Mouse (Mus musculus): Measurements from ENCODE around the gene Snx29.

Gene Snx29

DNA sequence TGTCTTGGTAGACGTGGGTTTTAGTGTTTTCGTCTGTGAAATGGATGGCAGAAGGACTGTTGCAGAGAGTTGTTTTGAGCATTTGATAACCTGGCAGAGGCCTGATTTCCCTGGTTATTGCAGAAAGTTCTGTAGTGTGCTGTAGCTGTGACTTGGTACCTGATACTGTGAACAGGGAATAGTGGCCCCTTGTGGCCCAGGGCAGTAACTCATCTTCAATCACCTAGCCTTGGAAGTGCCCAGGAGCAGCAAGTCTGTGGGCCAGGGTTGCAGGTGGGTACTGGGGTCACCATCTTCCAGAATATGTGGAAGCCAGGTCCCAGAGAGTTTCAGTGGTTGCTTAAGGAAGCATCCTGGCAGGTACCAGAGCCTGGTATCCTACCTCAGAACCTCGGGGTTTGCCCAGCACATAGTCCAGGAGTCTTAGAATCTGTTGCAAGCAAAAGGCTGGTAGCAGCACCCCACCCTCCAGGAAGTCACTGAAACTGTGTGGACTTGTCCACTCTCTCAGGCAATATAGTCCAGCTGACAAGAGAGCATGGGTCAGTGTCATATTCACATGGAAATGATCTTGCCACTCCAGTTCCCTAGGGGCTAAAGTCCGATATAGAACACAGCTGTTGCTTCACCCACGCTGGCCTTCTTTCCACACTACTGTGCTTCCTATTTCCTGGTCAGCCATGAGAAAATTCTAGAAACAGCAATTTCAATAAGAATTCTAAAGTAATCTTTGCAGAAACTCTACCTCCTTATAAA is 281.1 kb downstream of the Snx29 start:
- peak; percentile 61 for DNase-seq

DNA sequence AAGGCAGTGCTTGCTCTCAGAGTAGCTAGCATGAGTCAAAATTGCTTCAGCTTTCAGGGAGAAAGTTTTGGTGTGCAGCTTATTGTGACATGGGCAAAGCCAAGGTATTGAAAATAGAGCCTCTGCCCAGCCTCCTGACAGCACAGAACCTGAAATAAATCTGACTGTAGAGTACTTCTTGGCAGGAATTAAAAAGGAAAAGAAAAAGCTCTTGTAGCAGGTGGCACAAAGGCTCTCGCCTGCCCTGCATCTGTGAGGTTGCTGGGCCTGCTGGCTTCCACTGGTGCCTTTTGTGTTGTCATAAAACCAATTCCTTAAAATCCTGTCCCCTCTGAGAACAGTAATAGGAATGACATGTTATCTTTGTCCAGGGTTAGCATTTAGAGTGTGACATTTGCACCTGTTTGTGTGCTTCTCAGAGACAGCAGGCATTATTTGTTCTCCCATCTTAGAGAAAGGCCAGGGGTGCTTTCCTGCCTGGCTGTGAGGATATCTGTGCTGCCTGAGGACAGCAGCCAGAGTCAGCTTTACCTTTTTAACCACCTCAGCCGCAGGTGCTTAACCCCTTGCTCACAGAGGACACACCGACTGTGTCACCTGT is 289.9 kb downstream of the Snx29 start:
- DNase-seq, result no peak

DNA sequence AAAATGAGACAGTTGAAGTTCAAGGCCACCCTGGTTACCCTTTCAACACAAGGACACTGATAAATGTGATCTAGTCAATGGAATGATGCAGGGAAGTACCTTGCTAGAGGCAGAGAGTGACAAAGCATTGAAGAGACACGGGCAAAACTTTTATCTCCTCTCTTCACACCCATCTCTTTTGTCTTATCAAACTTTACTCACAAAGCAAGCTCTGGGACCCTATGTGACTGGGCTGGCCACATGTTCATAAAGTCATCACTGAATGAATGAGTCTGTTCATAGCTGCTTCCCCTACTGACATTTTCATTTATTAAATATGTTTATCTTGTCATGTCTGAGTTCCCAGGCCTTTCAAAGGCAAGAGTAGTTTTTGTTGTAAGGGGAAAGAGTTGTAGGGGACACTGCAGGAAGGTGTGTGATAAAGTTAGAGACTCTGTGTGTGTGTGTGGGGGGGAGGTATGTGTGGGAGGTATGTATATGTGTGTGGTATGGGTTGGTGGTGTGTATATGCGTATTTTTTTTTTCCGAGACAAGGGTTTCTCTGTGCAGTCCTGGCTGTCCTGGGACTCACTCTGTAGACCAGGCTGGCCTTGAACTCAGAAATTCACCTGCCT is 291.8 kb downstream of the Snx29 start:
- no peak for DNase-seq

DNA sequence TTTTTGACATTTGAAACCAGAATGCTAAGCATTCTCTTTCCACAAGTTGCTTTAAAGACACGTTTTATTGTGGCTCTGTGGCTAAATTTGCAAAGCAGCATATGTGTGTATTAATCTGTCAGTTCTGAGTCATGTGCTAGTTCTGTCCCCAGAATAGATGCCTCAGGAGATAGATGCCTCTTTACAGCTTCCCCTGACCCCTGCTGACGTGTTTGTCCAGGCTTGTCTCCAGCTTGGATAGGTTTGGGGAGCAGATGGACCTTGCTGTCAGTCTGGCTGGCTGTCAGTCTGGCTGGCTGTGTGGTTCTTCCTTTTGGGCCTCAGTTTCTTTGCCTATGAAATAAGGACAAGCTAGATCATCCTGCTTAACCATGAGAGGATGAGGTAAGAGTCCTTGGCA is 292.9 kb downstream of the Snx29 start:
- no peak for DNase-seq

DNA sequence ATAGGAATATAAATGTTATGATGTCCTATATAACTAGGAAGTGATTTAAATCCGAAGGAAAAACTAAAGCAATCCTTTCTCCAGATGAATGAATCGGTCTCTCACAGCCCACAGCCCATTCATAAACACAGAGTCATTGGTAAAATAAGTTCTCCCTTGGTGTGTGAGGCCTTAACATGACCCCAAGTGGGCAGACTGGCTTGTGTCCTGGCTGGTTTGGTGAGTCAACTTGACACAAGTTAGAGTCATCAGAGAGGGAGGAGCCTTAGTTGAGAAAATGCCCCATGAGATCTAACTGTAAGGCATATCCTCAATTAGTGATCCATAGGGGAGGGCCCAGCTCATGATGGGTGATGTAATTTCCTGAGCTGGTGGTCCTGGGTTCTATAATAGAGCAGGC is 297.2 kb downstream of the Snx29 start:
- DNase-seq, result no peak

DNA sequence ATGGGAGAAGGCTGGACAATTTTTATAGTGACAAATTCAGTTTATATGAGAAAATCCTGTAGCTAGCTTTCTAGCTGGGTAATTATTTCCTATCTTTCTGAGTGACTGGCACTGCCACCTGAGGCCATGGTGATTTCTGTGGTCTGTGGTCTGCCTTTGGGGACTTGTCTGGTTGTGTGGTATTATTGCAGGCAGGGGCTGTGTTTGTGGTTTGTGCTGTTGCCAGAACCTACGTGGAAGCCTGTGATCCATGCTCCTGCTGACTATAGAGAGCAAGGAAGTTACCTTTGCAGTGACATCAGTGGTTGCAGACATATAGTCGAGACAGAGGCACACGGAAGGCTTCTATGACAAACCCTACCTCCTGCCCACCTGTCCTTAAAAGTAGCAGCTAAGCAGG is 298.3 kb downstream of the Snx29 start:
- no peak for DNase-seq

DNA sequence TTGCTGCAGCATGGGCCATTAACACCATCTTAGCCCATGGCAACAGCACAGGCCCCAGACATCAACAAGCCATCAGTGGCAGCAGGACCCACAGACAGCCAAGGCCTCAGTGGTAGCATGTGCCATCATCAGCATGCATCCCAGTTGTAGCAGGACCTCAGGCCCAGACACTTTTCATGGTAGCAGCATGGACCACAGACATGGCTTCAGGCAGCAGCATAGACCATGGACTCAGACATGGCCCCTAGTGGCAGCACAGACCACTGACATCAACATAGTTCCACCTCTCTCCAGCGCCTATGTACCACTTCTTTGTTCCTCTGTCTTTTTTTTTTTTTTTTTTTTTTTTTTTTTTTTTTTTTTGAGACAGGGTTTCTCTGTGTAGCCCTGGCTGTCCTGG is 299.0 kb downstream of the Snx29 start:
- DNase-seq, result no peak

DNA sequence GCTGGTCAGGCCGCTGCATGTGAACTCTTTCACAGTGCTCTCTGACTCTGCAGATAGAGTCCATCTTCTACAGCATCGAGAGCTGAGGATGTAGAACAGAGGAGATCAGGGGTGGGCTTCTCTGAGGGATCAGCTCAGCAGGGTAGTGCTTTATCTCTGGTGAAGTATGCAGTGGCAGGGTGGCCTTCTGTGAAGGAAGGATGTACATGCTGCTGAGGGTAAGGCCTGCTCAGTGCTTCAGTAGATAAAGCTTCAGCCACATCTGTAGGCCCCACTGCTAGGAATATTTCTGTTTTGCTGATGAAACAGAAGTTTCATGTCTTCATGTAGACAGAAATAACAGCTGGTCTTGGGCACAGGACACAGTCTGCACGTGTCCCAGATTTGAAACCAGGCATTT is 300.3 kb downstream of the Snx29 start:
- DNase-seq, result no peak

DNA sequence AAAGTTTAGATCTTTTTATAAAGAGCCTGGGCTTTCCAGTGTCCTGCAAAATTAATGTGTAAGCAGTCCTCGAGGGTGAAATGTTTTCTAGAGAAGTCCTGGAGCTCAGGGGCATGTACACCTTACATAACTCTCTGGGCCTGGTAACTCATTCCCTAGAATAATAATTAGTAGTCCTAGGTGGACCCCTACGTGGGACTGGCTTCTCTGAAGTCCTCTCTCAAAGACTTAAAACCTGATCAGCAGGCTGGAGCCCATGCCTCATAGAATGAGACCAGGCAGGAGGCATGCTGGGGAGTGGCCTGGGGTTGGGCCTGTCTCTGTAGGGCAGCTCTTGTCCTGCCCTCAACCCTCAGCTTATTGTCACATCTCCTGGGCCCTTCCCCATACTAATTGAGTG is 301.4 kb downstream of the Snx29 start:
- DNase-seq, result peak; percentile 87

DNA sequence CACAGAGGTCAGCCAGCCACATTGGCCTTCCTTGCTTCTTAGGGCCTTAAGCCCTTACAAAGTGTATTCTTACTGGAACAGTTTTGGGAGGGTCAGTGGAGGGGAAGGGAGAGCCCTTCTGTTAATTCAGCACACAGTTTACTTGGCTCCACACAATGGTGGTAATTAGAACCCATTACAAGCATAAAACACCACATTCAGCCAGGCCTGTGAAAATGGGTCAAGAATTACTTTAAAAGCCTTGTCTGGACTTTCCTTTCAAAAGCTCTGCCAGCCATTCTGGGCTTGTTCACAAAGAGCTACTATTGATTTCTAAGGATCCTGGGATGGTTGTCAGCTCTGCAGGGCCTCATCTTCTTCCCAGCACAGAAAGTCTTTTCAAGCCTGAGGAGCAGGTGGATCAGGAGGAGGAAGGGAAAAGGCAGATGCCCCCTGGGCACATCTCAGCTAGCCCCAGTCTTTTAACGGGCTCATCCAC is 303.3 kb downstream of the Snx29 start:
- no peak for DNase-seq

DNA sequence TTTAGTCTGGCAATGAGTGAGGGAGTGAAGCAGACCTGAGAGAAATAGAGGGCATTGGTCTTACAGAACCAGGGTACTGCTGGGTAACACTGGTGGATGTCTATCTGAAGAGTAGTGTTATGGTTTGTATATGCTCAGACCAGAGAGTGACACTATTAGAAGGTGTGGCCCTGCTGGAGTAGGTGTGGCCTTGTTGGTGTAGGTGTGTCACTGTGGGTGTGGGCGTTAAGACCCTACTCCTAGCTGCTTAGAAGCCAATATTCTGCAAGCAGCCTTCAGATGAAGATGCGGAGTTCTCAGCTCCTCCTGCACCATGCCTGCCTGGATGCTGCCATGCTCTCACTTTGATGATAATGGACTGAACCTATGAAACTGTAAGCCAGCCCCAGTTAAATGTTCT is 303.9 kb downstream of the Snx29 start:
- DNase-seq, result no peak

DNA sequence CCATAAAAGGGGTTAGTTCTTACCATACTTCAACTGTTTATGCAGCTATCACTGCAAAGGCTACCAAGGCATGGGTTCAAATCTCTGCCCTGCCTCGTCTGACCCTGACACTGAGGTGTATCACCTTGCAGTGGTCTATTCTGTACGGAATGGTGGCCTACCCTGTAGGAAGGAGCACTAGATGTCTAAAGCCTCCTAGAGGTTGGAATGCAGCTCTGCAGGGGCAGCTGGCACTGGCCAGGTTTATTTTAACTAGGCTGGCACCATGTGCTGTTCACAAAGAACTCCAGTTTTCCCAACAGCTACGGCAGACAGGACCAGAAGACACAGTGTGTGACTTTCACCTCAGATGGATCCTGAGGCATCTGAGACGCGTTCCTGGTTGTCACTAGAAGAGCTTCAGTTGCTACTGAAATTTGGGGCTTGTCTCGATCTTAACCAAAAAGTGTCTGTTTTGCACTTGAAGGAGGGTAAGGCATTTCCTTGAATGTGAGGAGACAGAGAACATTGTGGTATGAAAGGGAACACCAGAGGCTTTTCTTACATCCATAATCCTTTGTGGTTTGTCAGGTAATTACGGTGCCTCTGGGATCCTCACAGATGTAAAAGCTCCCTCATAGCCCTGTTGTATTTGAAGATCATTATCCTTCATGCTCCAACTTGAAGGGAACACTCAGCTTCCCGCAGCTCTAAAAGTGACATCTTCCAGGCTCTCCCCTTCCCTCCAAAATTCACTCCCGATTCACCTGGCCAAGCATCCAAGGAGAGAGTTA is 305.3 kb downstream of the Snx29 start:
- DNase-seq, result peak; percentile 76

DNA sequence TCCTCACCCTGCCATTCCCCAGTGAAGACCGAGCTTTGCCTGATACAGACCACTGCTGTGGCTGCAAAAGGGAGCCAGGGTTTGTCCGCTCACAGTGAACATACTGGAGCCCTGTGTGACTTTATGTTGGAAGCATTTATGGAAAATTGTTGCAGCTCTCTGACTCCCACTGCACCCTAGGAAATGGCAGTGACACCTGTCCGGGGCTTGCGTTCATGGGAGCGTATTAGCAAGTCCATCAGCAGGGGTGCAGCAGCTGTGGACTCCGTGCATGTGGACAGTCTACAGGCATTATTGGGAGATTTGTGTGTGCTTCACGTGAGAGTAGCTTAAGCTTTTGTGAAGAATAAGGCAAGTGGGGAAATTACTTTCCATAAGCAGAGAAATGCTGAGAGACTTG is 307.0 kb downstream of the Snx29 start:
- DNase-seq, result no peak

DNA sequence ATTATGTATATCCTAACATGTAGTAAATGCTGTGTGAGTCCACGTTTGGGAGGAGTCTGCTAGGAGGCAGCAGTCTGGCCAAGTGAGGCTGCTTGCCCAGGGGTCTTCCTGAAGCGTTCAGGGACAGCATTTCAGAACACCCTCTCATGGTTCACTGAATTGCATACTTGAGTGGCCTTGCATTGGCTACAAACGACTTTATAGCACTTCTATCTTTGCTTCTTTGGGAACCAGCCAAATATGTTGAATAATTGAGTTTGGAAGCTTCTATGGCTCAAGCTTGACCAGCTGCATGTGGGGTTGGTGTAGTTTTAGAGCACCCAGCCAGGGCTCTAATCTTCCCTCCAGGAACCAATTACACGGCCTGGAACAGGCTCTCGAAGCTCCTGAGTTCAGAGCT is 307.8 kb downstream of the Snx29 start:
- DNase-seq, result peak; percentile 40

DNA sequence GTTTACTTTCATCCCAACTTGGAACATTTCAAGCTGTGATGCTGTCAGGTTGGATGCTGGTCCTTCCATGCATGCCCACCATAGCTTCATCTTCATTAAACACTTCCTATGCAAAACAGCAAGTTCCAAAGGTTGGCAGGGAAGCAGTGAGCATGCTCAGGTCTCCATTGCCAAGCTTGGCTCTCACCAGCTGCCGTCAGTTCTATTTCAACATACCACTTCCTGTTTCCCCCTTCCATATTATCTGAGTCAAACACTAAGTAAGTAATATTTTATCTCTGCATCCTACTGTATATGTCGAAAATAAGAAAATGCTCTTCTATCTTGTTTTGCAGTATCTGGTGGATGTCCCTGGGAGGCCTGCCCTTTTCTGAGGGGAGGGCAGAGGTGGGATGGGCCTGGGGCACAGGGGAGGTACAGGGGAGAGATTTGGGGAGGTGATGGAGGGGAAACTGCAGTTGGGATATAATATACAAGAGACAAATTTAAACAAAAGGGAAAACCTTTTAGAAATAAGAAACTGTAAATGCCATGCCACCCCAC is 309.6 kb downstream of the Snx29 start:
- DNase-seq, result no peak

DNA sequence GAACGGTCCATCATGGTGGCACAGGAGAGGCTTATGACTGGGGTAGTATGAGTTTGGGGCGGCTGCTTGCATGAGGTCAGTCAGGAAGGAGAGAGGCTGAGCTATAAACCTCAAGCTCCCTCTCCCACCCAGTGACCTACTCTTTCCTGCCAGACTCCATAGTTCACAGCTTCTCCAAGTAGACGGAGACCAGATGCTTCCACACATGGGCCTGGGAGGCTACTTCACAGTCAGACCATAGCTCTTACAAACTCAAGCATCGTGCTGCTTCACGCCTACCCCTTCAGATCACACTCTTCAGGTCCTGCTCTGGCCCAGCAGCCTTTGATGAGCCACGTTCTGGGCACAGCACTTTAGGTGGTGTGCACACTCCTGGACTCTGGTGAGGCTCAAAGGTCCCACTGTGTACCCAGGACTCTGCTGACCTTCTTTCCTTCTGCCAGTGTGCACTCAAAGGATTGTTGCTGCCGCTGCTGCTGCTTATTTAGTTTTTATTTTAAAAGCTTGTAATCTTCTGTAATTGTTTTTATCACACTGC is 313.6 kb downstream of the Snx29 start:
- DNase-seq, result no peak

DNA sequence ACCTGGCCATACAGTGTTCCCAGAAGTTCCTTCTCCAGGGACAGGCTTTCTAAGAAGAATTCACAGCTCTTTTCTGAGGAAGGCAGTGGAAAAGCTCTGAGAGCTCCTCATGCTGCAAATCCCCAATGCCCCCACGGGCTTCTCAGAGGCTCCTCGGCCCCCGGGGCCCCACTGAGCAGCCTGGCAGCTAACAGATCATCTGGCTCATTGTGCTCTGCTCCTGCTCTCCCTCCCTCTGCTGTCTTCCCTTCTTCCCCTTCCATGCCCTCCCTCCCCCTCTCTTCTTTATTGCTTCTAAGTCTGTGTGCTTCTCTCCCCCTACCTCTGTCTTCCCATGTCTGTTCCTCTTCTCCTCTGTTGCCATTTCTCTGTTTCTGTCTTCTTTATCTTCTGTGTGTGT is 314.2 kb downstream of the Snx29 start:
- no peak for DNase-seq

DNA sequence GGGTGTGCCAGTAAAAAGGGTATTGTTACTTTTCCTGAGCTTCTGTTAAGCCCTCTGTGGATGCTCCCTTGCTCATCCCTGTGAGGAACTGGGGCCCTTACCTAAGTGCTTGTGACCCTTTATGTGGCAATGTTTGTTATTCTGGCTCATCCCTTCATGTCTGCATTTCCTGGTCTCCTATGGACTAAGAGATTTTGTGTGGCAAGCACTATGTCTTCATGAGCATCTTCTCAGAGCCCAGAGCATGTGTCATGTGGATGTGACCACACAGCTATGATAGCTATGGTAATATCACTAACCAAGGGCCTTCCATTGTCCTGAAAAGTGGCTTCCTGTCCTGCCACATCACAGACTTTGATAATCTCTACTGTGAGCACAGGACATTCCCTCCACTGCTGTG is 315.1 kb downstream of the Snx29 start:
- no peak for DNase-seq

DNA sequence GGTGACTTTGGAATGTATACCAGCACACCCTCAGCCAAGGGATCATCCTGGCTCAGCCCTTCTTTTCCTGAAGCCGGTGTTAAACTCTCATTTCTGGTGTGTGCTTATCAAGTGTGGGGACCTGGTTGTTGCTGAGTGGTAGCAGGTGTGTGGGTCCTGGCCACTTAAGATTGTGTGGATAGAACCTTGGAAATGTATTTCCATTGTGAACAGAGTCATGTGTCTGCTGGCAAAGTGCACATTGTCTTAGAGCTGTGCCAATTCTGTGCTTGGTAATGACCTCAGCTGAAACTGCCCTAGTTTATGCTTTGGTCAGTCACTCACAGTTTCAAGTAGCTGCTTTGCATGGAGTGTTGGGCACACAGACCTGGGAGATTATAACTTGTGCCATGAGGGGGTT is 316.0 kb downstream of the Snx29 start:
- DNase-seq, result no peak

DNA sequence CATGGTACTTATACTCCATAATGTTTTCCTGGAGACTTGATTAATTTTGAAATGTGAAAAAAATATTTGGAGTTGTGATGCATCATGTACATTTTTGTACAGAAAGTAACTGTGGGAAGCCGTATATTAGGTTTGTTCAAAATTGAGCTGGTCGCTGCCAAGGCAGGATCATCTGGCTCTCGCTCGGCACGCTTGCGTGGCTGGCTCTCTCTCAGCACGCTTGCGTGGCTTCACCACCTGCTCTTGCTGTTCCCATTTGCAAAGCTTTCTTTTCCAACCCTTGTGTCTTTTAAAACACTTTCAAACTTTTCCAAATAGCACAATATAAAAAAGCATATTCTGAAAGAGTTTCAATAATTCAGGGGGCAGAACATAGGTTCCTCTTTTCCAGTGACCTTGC is 317.2 kb downstream of the Snx29 start:
- no peak for DNase-seq

DNA sequence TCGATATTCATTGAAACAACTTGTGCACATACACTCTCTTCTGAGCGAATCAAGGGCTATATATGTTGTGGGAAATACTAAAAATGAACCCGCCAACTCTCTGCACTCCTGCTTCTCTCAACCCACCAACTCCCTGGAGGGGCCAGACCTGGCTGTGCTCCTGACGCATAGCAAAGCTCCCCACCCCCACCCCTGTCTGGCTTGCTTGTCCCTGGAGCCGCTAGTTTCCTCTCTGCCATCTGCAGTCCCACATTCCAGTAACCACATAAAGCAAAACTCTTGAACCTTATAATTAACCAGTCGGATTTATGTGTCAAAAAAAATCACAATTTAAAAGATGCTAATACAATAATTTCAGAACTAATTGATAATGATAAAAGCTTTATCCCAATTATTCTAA is 320.9 kb downstream of the Snx29 start:
- no peak for DNase-seq

DNA sequence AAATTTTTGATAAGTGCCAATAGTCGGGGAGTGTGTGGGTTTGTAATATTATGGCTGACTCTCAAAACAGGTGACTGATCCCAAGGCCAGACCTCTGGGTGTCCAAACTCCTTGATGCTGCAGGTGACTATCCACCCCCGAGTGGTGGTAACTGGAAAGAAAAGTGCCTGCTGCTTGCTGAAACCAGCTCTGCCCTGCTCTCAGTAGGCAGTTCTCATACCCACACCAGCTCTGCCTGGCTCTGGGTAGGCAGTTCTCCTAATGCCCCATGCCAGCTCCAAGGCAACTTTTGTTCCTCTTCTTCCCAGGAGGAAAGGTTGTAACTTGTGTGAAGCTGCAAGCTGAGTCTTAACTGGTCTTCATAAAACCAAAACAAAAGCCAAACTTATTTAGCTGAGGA is 321.7 kb downstream of the Snx29 start:
- peak; percentile 38 for DNase-seq

DNA sequence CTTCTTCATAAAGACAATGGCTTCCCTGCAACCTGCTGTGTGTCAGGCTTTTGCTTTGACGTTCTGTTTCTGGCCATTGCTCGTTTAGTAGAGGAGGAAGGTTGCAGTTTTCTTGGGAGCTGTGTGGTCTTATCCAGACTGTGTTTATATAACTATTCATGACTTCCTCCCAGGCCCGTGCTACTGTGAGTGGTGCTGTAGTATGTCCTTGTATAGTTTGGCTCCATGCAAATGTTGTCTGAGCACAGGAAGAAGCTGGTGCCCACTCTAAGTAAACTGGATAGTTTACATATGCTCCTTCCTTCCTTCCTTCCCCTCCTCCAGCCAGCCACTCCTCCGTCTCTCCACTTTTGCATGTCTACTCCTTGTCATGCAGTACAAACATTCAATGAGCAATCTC is 323.0 kb downstream of the Snx29 start:
- DNase-seq, result no peak

Measured in kidney, adult 9 months (tissue).